Mouse (Mus musculus) neural tube, embryonic 10.5 days (tissue): ENCODE data around the gene Tmem119.
"Not testable (repeated sequence)": the region's sequence is repeated elsewhere in the genome, so short reads cannot be mapped to it uniquely, and the experiment has no call there.

Experiments
- DNase-seq: peaks from one replicate; pipeline ENCODE4 v3.0.0-alpha.2; 2017; ENCODE audit warnings: low spot score; ENCODE audit errors: extremely low spot score

Tmem119 gene

DNA sequence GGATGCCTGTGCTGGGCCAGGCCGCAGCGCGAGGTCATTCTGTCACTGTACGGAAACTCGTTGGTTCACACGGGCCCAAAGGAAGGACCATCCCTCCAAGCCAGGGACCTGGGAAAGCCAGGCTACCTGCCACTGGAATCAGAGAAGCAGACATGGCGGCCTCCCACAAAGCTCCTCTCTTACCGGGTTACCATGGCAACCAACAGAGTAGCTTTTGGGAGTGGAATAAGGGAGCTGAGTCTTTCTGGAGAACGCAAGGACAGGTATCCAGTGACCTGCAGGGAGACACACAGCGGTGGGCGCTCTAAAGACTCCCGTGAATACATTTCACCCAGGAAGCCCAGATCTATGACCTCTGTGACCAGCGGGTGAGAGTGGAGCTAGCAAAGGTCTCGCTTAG, 18.3 kb upstream of the Tmem119 start:
- DNase-seq: no peak

DNA sequence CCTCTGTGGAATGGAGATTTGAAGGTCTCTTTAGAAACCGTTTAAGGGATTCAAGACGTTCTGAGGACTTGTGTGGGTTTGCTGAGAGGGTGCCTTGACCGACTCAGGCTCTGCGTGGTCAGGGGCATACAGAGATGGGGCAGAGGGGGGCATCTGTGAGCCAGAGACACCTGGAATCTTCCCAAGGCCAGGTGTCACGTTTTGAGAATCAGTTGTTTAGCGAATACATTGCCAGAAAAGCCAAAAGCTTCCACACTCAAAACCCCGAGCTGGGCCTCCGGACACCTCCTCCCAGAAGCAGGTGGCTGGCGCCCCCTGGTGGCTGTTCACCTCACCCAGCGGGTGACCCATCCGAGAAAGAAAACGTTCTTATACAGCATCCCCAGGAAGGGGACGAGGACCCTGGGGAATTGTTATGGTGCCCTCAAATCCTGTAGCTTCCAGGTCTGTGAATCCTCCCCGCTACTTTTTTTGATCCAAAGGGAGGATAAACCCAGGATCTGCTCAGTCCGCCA, 15.4 kb upstream of the Tmem119 start:
- peak; percentile 92 for DNase-seq

DNA sequence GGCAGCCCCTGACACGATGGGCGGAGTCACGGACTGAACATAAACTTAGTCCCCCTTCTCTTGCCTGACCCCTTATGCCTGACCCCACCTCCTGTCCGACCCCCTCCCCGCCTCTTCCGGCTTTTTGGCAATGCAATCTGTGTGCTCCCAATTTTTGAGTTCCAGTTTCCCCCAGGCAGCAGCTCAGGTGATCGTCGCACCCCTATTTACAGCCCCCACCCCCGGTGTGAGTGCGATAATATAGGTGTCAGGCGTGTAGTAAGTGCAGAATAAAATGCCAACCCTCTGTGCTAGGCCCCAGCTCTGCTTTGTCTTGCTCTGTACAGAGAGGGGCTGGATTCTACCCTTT, 14.7 kb upstream of the Tmem119 start:
- no peak for DNase-seq

DNA sequence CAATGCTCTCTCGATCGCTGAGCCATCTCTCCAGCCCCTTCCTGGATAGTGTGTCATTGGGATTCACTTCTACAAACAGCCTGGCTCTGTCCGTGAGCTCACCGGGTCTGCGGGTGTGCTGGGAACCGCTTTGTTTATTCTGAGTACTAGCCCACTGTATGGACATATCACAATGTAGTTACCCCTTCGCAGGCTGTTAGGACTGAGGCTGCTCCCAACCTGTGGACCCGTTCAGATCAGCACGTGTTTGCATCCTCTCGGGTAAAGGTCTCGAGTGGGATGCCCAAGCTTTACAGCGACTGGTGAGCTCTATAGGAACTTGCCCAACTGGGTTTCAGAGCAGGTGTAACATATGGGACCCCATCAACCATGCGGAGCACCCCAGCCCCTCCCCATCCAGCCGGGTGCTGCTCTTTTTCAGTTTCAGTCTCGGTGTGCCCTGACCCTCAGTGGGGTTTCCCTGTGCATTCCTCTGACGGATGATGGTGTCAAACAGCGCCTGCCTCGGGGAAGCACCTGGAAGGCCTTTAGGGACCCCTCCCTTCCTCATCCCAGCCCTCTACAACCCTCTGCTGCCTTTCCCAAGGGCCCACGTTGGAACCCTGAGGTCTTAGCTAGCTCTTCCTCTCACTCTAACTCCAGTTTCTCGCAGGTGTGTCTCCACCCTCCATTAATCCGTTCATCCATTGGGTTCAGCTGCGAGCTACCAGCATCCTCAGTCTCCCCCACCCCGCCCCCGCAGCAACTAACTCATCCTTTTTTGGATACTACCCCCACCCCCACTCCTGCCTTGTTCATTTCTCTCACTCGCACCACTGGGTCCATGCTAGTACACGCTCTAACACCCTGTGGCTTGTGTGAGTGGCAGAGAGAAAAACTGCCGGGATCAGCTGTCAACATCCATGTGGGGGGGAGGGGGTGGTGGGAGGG, 14.1 kb upstream of the Tmem119 start:
- DNase-seq: no peak

DNA sequence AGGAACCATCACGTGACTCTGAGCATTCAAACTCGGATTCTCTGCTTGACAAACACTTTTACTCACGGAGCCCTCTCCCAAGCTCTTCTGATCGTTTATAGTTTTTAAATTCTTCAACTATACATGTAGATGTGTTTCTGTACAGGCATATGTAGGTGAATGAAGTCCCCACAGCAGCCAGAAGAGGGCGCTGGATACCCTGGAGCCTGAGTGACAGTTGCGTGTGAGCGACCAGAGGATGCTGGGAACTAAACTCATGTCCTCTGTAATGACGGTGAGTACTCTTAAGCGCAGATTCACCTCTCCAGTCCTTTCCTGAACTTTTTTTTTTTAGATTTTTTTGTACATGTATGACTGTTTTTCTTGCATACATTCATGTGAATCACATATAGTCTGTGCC, 13.3 kb upstream of the Tmem119 start:
- no peak for DNase-seq

DNA sequence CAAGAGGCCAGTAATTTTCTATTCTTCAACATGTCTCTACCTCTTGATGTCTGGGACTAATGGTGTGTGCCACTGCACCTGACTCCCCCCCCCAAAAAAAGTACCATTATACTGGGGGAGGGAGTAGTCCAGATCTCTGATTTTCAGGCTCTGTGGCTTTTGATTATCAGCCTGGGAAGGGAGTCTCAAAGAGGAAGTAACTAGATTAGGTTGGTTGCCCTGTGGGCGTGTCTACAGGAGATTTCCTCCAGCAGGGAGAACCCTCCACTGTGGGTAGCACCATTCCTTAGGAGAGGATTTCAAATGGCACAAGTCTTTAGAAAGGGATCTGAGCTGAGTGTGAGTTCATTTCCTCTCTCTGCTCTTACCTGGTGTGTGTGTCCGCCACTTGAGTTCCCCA, 12.3 kb upstream of the Tmem119 start:
- DNase-seq: no peak

- DNase-seq: not testable (repeated sequence)
Observed at GRCm38 (mm10) chr5:113811824-113812420, 11.6 kb upstream of the Tmem119 start.

DNA sequence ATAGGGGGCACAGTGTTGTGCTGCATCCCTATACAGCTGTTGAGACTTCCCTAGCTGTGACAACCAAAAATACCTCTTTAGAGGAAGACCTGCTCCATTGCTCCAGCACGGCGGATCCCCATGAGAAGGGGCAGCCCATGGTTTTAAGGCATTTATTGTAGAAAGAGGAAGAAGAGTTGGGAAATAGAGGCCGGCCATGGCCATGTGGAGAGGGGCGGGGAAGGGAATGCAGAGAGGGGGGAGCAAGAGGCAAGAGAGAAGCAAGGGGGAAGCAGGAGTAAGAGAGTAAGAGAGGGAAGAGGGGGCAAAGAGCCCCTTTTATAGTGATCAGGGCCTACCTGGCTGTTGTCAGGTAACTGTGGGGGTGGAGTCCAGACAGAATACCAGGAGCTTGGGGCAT, 9.8 kb upstream of the Tmem119 start:
- DNase-seq: no peak

- peak; percentile 49 for DNase-seq
Observed at GRCm38 (mm10) chr5:113808177-113808576, 7.9 kb upstream of the Tmem119 start.

DNA sequence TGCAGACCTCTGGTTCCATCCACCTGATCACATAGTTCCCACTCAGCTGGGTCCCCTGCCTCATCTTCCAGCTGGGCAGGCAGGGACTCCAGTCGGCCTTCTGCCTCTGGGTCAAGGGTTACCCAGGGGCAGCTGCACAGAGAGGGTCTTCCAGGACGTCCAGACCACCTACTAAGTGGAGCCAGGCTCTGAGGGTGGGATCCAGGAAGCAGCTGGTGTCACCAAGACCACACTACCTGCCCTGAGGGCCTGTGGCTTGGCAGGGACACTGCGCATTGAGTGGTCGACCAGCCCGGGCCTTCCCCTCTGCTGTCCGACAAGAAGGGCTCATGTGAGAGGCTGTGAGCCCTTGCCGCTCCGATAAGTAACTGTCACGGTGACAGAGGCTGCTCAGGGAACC, 7.4 kb upstream of the Tmem119 start:
- DNase-seq: no peak

- no peak for DNase-seq
Observed at GRCm38 (mm10) chr5:113806414-113806813, 6.1 kb upstream of the Tmem119 start.

GRCm38 (mm10) chr5:113805301-113805700, 5.0 kb upstream of the Tmem119 start:
- DNase-seq: no peak

GRCm38 (mm10) chr5:113804395-113804966, 4.2 kb upstream of the Tmem119 start:
- no peak for DNase-seq

DNA sequence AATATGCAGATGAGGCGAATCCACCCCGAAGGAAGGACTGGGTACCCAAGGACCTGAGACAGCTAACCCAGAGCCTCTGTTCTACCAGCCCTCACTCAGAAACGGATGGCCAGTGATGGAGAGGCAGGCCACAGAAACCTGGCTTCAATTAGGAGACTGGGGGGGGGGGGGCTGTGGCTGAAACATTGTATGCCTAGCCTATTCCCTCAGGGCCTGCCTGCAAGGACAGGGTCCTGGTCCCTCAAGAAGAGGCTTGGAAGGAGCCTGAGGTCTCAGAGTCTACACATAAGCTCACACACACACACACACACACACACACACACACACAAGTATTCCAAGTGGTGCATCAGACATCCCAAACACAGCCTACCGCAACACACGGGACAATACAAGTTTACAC, 625 bp downstream of the Tmem119 start:
- peak; percentile 57 for DNase-seq

GRCm38 (mm10) chr5:113798525-113798924, 1.8 kb downstream of the Tmem119 start:
- no peak for DNase-seq

- DNase-seq: peak; percentile 42
Observed at GRCm38 (mm10) chr5:113797149-113797882, 3.0 kb downstream of the Tmem119 start.

GRCm38 (mm10) chr5:113796401-113797148, 3.7 kb downstream of the Tmem119 start:
- peak; percentile 89 for DNase-seq

- no peak for DNase-seq
Observed at GRCm38 (mm10) chr5:113791197-113792095, 8.9 kb downstream of the Tmem119 start.

DNA sequence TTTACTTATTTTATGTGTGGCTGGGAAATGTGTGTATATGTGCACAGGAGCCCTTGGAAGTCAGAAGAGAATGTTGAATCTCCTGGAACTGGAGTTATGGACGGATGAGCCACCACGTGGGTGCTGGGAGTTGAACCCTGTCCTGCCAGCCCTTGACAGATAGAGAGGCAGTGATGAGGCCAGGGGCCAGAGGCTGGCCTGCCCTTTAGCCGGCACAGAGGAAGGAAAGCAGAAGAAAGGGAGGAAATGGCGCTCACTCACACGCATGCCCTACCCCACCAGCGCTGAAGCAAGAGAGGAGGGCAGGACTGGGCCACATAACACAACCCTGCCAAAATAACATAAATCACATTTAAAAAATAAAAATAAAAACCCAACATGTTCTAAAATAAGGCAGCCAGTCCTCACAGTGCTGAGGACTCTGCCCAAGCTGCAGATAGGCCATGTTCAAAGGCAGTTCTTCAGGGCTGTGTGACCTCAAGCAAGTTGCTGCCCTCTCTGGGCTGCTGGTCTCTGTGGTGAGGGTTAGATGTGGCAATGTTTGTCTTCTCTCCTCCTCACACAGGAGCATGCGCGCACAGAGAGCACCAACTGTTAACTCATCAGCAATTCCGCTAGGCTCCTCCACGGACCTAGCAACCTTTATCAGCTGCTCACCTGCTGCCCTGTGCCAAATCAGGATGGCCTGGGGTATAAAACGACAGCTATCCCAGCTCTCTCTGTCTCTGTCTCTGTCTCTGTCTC, 9.7 kb downstream of the Tmem119 start:
- DNase-seq: no peak
